Mouse (Mus musculus) hindbrain, embryonic 11.5 days (tissue): ENCODE measurements around the gene Slc31a1. TPM values are rescaled to one million over a fixed set of nuclear protein-coding genes. Genes with fewer than 3 reads are reported as not detected.

ENCODE experiments used
- ATAC-seq: fragments of 200-750 bp; cut with Nextera tagmentation; 2 replicates; pipeline ENCODE4 v1.8.0; 2017; ENCODE audit warnings: mild to moderate bottlenecking, moderate TSS enrichment, moderate library complexity; ENCODE audit not compliant: low FRiP score
- DNase-seq: peaks from one replicate; pipeline ENCODE4 v3.0.0-alpha.2; 2015; ENCODE audit warnings: low spot score
- H3K27ac ChIP-seq: fragments of 300-500 bp; sonication (generic); 2 replicates; pipeline ENCODE4 v1.5.1; 2014; ENCODE audit warnings: mild to moderate bottlenecking, low read depth, low read length
- H3K27me3 ChIP-seq: fragments of 300-500 bp; sonication (generic); 2 replicates; pipeline ENCODE4 v1.6.1; 2014; ENCODE audit warnings: mild to moderate bottlenecking, low read length, moderate library complexity, mixed read lengths; ENCODE audit not compliant: control insufficient read depth, insufficient read depth
- H3K36me3 ChIP-seq: fragments of 300-500 bp; sonication (generic); 2 replicates; pipeline ENCODE4 v1.6.1; 2014; ENCODE audit warnings: mild to moderate bottlenecking, low read length, moderate library complexity, mixed read lengths; ENCODE audit not compliant: control insufficient read depth, insufficient read depth
- H3K4me1 ChIP-seq: fragments of 300-500 bp; sonication (generic); replicated peaks from 2 replicates; pipeline ENCODE4 v1.6.1; 2014; ENCODE audit warnings: low read length, mixed read lengths; ENCODE audit not compliant: control insufficient read depth, insufficient read depth
- H3K4me2 ChIP-seq: fragments of 300-500 bp; sonication (generic); replicated peaks from 2 replicates; pipeline ENCODE4 v1.6.1; 2014; ENCODE audit warnings: mild to moderate bottlenecking, low read depth, low read length
- H3K4me3 ChIP-seq: fragments of 300-500 bp; sonication (generic); 2 replicates; pipeline ENCODE4 v1.5.1; 2014; ENCODE audit warnings: low read depth, low read length
- H3K9ac ChIP-seq: fragments of 300-500 bp; sonication (generic); 2 replicates; pipeline ENCODE4 v1.6.1; 2014; ENCODE audit warnings: low read depth, low read length
- H3K9me3 ChIP-seq: fragments of 300-500 bp; sonication (generic); 2 replicates; pipeline ENCODE4 v1.6.1; 2016; ENCODE audit warnings: low read length; ENCODE audit not compliant: control insufficient read depth
- WGBS: fragments of 180-500 bp; shearing (Covaris S2); extraction: QIAGEN DNeasy Blood & Tissue Kit; methylation state at CpG from one replicate; pipeline ENCODE4 v1.1.7; 2014; 5-methylcytosine and 5-hydroxymethylcytosine counted together
- polyA plus RNA-seq: library from polyadenylated mRNA; unstranded; fragments of >200 nt; fragmentation: Nextera tagmentation; extraction: Ambion mirVana; gene quantifications from 2 replicates; pipeline ENCODE4 v1.2.1, GENCODE M21; 2014

Slc31a1 gene
- polyA plus RNA-seq, 1 experiment from 2014 or later = 45.0 TPM

- 87% methylated on average over 6 of the region's 6 CpGs for WGBS
- Histone ChIP-seq H3K9ac (no peak overlapping the region), H3K27me3 (no peaks in the 10 kb centered on the region), H3K4me2 (no peak overlapping the region), H3K4me3 (no peak overlapping the region), H3K9me3 (no peaks in the 10 kb centered on the region), H3K36me3 (no peaks in the 10 kb centered on the region), H3K27ac (no peak overlapping the region), H3K4me1 (no peaks in the 10 kb centered on the region)
- ATAC-seq = no peak
- no peak for DNase-seq
Measured at GRCm38 (mm10) chr4:62328941-62329660, 31.4 kb upstream of the Slc31a1 start.

- WGBS = 87% methylated on average over 5 of the region's 5 CpGs
- no peak for DNase-seq
- Histone ChIP-seq H3K9ac (no peak overlapping the region), H3K4me2 (no peak overlapping the region), H3K36me3 (no peaks in the 10 kb centered on the region), H3K9me3 (no peaks in the 10 kb centered on the region), H3K4me1 (no peaks in the 10 kb centered on the region), H3K27me3 (no peaks in the 10 kb centered on the region), H3K27ac (no peak overlapping the region), H3K4me3 (no peak overlapping the region)
- ATAC-seq = no peak
Measured at GRCm38 (mm10) chr4:62331977-62332376, 28.6 kb upstream of the Slc31a1 start.

DNA sequence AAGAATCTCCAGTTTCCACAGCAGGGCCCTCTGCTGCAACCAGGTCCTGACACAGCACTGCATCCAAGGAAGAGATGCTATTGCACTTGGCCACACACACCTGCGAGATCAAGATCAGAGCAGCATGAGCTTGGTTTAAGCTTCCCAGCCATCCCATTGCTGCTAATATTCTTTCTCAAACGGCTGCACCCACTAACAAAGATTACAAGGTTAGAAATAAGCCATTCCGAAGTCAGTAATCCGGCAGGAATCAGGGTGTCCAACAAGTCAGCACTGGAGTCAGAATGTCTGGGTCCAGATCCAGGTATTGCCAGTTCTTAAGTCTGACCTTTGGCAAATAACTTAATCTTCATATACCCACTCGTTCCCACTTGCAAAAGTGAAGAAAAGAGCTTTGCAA, 22.0 kb upstream of the Slc31a1 start:
- 94% methylated on average over 5 of the region's 5 CpGs for WGBS
- DNase-seq (no peak), ATAC-seq (no peak)
- Histone ChIP-seq H3K4me3 (no peak overlapping the region), H3K4me2 (no peak overlapping the region), H3K9ac (no peak overlapping the region), H3K27ac (no peak overlapping the region), H3K27me3 (no peaks in the 10 kb centered on the region), H3K9me3 (no peaks in the 10 kb centered on the region), H3K36me3 (no peaks in the 10 kb centered on the region), H3K4me1 (no peaks in the 10 kb centered on the region)

GRCm38 (mm10) chr4:62344000-62344399, 16.5 kb upstream of the Slc31a1 start:
- no peak for ATAC-seq
- Histone ChIP-seq H3K36me3 (no peaks in the 10 kb centered on the region), H3K9me3 (no peaks in the 10 kb centered on the region), H3K9ac (no peak overlapping the region), H3K4me3 (no peak overlapping the region), H3K4me1 (no peaks in the 10 kb centered on the region), H3K27me3 (no peaks in the 10 kb centered on the region), H3K4me2 (no peak overlapping the region), H3K27ac (no peak overlapping the region)
- no peak for DNase-seq
- 100% methylated on average over 1 of the region's 1 CpGs for WGBS

- ATAC-seq (no peak), DNase-seq (no peak)
- no peaks in the 10 kb centered on the region for H3K27me3 ChIP-seq
- H3K27ac ChIP-seq = no peak overlapping the region
- WGBS = 85% methylated on average over 4 of the region's 4 CpGs
- H3K4me2 ChIP-seq = no peak overlapping the region
- no peak overlapping the region for H3K4me3 ChIP-seq
- no peaks in the 10 kb centered on the region for H3K9me3 ChIP-seq
- no peaks in the 10 kb centered on the region for H3K36me3 ChIP-seq
- H3K4me1 ChIP-seq = no peaks in the 10 kb centered on the region
- no peak overlapping the region for H3K9ac ChIP-seq
Measured at GRCm38 (mm10) chr4:62345827-62346226, 14.7 kb upstream of the Slc31a1 start.

GRCm38 (mm10) chr4:62347605-62348328, 12.8 kb upstream of the Slc31a1 start:
- H3K27ac ChIP-seq = no peak overlapping the region
- DNase-seq (no peak), ATAC-seq (no peak)
- no peak overlapping the region for H3K4me3 ChIP-seq
- H3K9me3 ChIP-seq = no peaks in the 10 kb centered on the region
- 80% methylated on average over 9 of the region's 9 CpGs for WGBS
- H3K27me3 ChIP-seq = no peaks in the 10 kb centered on the region
- no peaks in the 10 kb centered on the region for H3K36me3 ChIP-seq
- H3K4me1 ChIP-seq = no peaks in the 10 kb centered on the region
- H3K4me2 ChIP-seq = no peak overlapping the region
- no peak overlapping the region for H3K9ac ChIP-seq

DNA sequence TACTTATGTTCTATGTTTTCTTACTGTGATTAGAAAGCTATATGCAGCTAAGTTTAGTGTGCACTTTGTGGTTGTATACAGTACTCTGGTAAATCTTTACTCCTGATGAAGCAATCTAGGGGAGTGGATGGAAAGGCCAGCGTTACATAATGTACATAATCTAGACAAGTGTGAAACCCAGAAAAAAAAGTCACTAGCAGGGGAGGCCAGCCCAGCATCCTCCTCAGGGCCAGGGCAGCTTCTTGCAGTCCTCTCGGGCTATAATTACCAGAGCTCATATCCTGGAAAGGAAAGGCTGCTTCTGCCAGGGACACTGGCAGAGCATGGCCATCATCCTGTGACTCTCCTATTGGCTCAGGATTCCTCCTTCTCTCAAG, 12.2 kb upstream of the Slc31a1 start:
- no peak overlapping the region for H3K4me2 ChIP-seq
- no peaks in the 10 kb centered on the region for H3K36me3 ChIP-seq
- H3K9ac ChIP-seq = no peak overlapping the region
- H3K9me3 ChIP-seq = no peaks in the 10 kb centered on the region
- no peaks in the 10 kb centered on the region for H3K27me3 ChIP-seq
- no peak overlapping the region for H3K4me3 ChIP-seq
- H3K4me1 ChIP-seq = no peaks in the 10 kb centered on the region
- DNase-seq (no peak), ATAC-seq (no peak)
- 82% methylated on average over 2 of the region's 2 CpGs for whole genome bisulfite sequencing
- H3K27ac ChIP-seq = no peak overlapping the region

- Histone ChIP-seq H3K9ac (no peak overlapping the region), H3K4me3 (no peak overlapping the region), H3K4me1 (no peaks in the 10 kb centered on the region), H3K27me3 (no peaks in the 10 kb centered on the region), H3K9me3 (no peaks in the 10 kb centered on the region), H3K27ac (no peak overlapping the region), H3K36me3 (no peaks in the 10 kb centered on the region), H3K4me2 (no peak overlapping the region)
- WGBS = 93% methylated on average over 2 of the region's 2 CpGs
- ATAC-seq = no peak
- DNase-seq = no peak
Measured at GRCm38 (mm10) chr4:62349371-62349770, 11.2 kb upstream of the Slc31a1 start.

DNA sequence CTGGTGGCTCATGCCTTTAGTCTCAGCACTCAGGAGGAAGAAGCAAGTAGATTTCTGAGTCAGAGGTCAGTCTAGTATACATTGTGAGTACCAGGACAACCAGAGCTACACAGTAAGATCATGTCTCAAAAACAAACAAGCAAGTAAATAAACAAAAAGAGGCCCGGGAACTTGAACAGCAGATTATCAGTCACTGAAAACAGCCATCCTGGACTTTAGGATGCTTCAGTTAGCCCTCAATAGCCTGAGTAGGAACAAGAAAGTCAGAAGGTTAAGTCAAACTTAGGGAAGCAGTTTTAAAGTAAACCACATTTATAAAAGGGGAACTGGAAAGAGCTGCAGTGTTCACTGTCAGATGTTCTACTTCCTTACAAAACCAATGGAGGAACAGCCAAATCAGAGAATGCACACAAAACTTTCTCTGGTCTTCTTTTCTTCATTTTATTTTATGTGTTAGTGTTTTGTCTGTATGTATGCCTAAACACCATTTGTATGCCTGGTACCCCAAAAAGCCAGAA, 2.8 kb upstream of the Slc31a1 start:
- ATAC-seq (no peak), DNase-seq (no peak)
- H3K27me3 ChIP-seq = no peaks in the 10 kb centered on the region
- no peak overlapping the region for H3K4me2 ChIP-seq
- H3K9ac ChIP-seq = no peak overlapping the region
- WGBS = 92% methylated on average over 1 of the region's 1 CpGs
- no peak overlapping the region for H3K27ac ChIP-seq
- H3K9me3 ChIP-seq = no peaks in the 10 kb centered on the region
- no peaks in the 10 kb centered on the region for H3K36me3 ChIP-seq
- no peaks in the 10 kb centered on the region for H3K4me1 ChIP-seq
- no peak overlapping the region for H3K4me3 ChIP-seq
